Mouse (Mus musculus) kidney, embryonic 15.5 days (tissue): ENCODE data around the gene Slc37a3. TPM values are rescaled to one million over a fixed set of nuclear protein-coding genes. Genes with fewer than 3 reads are reported as not detected.
A peak's percentile ranks its signal among the peaks of the same experiment; 100 is the strongest.
"Not testable (repeated sequence)": the region's sequence is repeated elsewhere in the genome, so short reads cannot be mapped to it uniquely, and the experiment has no call there.

Source experiments
- ATAC-seq: fragments of 200-750 bp; cut with Nextera tagmentation; replicated peaks from 2 replicates; pipeline ENCODE4 v1.8.0; 2017; ENCODE audit warnings: moderate TSS enrichment; ENCODE audit not compliant: low FRiP score
- H3K27ac ChIP-seq: fragments of 300-500 bp; sonication (generic); 2 replicates; pipeline ENCODE4 v1.5.1; 2015; ENCODE audit warnings: mild to moderate bottlenecking, inconsistent platforms
- H3K27me3 ChIP-seq: fragments of 300-500 bp; sonication (generic); 2 replicates; pipeline ENCODE4 v1.6.1; 2015; ENCODE audit warnings: inconsistent platforms
- H3K36me3 ChIP-seq: fragments of 300-500 bp; sonication (generic); 2 replicates; pipeline ENCODE4 v1.6.1; 2015; ENCODE audit warnings: inconsistent platforms
- H3K4me1 ChIP-seq: fragments of 300-500 bp; sonication (generic); 2 replicates; pipeline ENCODE4 v1.6.1; 2015; ENCODE audit warnings: inconsistent platforms
- H3K4me2 ChIP-seq: fragments of 300-500 bp; sonication (generic); 2 replicates; pipeline ENCODE4 v1.6.1; 2015; ENCODE audit warnings: moderate library complexity, mild to moderate bottlenecking, inconsistent platforms
- H3K4me3 ChIP-seq: fragments of 300-500 bp; sonication (generic); replicated peaks from 2 replicates; pipeline ENCODE4 v1.5.1; 2015; ENCODE audit warnings: mild to moderate bottlenecking, inconsistent platforms
- H3K9ac ChIP-seq: fragments of 300-500 bp; sonication (generic); 2 replicates; pipeline ENCODE4 v1.6.1; 2015; ENCODE audit warnings: mild to moderate bottlenecking, inconsistent platforms
- H3K9me3 ChIP-seq: fragments of 300-500 bp; sonication (generic); replicated peaks from 2 replicates; pipeline ENCODE4 v1.6.1; 2016; ENCODE audit warnings: inconsistent platforms
- WGBS: fragments of 180-500 bp; shearing (Covaris S2); methylation state at CpG from one replicate; pipeline ENCODE4 v1.1.7; 2015; ENCODE audit warnings: mixed read lengths; 5-methylcytosine and 5-hydroxymethylcytosine counted together
- polyA plus RNA-seq: library from polyadenylated mRNA; unstranded; fragments of >200 nt; fragmentation: Nextera tagmentation; extraction: Ambion mirVana; gene quantifications from 2 replicates; pipeline ENCODE4 v1.2.1, GENCODE M21; 2015

The Slc37a3 gene
- 52.5 and 53.9 TPM in 2 replicates for polyA plus RNA-seq

DNA sequence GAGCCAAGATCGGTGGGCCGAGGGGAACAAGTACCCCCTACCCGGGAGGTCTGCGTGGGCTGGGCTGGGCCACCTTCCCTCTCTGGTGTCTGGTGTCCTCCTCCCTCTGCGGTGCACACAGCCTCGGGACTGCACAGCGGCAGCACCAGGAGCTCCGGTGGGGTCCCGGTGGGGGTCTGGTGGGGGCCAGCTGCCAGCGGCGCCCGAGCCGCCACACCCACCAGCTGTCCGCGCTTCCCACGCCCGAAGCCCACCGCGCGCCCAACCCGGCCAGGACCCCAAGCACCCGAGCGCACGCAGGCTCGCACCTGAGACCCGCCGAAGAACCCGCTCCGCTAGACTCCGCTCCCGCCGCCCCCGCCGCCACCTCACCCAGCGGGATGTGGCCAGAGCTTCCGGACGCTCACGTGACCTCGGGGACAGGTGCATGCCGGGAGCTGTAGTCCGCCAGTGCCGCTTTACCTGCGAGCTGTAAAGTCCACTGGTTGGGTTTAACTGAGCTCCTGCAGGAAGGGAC, at the start of gene Slc37a3:
Gene Slc37a3 (minus strand): TSS at position 365 of the 517 bp plus-strand sequence.
- Histone ChIP-seq H3K4me3 (peak within 1 kb of the TSS; percentile 71), H3K27me3 (peaks cover 4% of the 10 kb centered on the region; the same call in 1 of the 2 replicates), H3K4me2 (peak within 1 kb of the TSS; percentile 62), H3K9ac (peak within 1 kb of the TSS; percentile 74), H3K27ac (peak within 1 kb of the TSS; percentile 52; the same call in 1 of the 2 replicates), H3K36me3 (peaks cover 5% of the 10 kb centered on the region; the same call in 1 of the 2 replicates), H3K4me1 (peaks cover 41% of the 10 kb centered on the region), H3K9me3 (no peaks in the 10 kb centered on the region)
- WGBS: under 1% methylated on average over 42 of the region's 43 CpGs
- peak; percentile 82 for ATAC-seq

DNA sequence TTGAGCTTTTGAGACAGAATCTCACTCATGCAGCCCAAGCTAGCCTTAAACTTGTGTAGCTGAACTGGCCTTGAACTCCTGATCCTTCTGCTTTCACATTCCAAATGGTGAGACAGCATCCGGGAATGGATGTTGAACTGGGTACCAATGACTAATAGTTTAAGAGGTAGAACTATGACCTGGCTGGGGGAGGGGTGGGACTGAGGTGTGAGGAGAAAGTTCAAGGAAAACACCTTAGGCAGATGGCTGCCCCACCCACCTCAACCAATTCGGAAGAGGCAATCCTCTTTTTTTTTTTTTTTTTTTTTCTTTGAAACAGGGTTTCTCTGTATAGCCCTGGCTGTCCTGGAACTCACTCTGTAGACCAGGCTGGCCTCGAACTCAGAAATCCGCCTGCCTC, 49.2 kb upstream of the Slc37a3 start:
- Histone ChIP-seq H3K4me2 (no peak overlapping the region), H3K27ac (no peak overlapping the region), H3K4me1 (no peaks in the 10 kb centered on the region), H3K36me3 (no peaks in the 10 kb centered on the region), H3K9ac (no peak overlapping the region), H3K27me3 (peaks cover 10% of the 10 kb centered on the region), H3K4me3 (no peak overlapping the region), H3K9me3 (no peaks in the 10 kb centered on the region)
- WGBS: 79% methylated on average over 4 of the region's 4 CpGs
- no peak for ATAC-seq

DNA sequence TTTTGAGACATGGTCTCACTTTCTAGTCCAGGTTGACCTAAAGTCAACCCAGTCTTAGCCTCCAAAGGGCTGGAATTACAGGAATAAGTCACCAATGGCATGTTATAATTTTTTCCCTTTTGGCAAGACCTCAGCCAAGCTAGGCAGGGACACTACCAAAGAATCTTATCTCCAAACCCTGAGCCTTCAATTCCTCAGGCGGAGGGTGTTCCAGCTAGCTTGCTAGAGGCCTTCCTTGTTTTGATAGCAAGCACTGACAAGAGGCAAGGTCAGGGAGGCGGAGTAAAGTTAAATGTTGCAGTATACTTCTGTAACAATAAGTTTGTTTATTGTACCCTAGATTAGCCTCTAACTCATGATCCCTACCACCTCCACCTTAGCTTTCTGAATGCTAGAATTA, 47.7 kb upstream of the Slc37a3 start:
- no peak for ATAC-seq
- WGBS: 79% methylated on average over 2 of the region's 2 CpGs
- Histone ChIP-seq H3K27me3 (peaks cover 18% of the 10 kb centered on the region), H3K4me2 (no peak overlapping the region), H3K27ac (no peak overlapping the region), H3K36me3 (no peaks in the 10 kb centered on the region), H3K9me3 (no peaks in the 10 kb centered on the region), H3K4me1 (peaks cover 3% of the 10 kb centered on the region; the same call in 1 of the 2 replicates), H3K9ac (no peak overlapping the region), H3K4me3 (no peak overlapping the region)

DNA sequence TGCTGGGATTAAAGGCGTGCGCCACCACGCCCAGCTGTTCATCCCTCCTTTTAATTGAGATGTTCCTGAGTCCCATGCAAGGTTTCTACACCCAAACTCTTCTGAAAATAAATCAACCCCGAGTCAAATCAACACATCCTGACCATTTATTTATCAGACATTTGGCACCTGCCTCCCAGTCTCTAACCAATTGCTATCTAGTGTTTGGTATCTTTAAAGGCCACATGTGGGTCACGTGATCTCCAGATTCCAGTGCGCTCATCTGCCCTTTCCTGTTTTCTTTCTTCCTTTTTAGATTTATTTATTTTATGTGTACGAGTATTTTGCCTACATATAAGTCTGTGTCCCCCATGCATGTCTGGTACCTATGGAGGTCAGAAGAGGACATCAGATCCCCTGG, 46.2 kb upstream of the Slc37a3 start:
- Histone ChIP-seq H3K27ac (no peak overlapping the region), H3K4me3 (no peak overlapping the region), H3K36me3 (no peaks in the 10 kb centered on the region), H3K4me1 (peaks cover 9% of the 10 kb centered on the region), H3K4me2 (no peak overlapping the region), H3K9me3 (no peaks in the 10 kb centered on the region), H3K27me3 (peaks cover 18% of the 10 kb centered on the region), H3K9ac (no peak overlapping the region)
- WGBS: 91% methylated on average over 7 of the region's 7 CpGs
- no peak for ATAC-seq

DNA sequence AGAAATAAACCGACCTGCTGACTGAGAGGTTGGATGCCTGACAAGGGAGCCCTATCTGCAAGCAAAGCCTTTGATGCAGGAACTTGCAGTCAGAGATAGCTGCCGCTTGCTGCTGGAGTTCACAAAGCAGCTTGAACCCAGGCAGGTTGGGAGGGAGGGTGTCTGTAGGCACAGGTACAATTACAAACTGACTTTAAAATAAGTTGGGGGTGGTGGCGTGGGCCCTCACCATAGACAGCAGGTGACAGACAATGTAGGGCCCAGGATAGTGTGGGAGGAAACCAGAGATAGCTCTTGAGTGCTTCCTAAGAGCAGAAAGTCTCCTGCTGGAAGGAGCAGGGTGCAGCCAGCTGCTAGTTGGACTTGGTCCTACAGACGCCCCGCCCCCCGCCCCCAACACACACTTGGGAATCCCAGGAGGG, 45.7 kb upstream of the Slc37a3 start:
- WGBS: 60% methylated on average over 6 of the region's 6 CpGs
- ATAC-seq: no peak
- Histone ChIP-seq H3K27ac (no peak overlapping the region), H3K36me3 (no peaks in the 10 kb centered on the region), H3K9ac (no peak overlapping the region), H3K4me3 (no peak overlapping the region), H3K4me1 (peaks cover 9% of the 10 kb centered on the region), H3K27me3 (peaks cover 22% of the 10 kb centered on the region), H3K9me3 (no peaks in the 10 kb centered on the region), H3K4me2 (no peak overlapping the region)

DNA sequence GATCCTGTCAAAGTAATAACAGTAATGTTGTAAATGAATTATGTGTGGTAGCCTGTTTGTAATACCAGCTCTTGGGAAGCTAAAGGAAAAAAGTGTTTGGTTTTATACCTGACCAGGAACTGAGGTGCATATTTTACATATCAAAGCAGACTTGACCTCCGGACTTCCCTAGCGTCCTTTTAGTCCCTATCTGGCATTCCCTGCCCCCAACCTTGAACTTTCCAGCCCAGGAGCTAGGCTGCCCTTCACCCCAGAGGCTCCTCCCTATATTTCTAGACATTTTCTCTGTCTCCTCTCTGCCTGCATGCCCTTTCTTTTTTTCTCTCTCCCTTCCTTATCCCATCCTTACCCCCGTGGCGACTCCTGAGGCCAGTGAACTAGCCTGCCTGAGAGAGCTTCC, 43.4 kb upstream of the Slc37a3 start:
- peak overlapping the region; percentile 73 for H3K4me3 ChIP-seq

DNA sequence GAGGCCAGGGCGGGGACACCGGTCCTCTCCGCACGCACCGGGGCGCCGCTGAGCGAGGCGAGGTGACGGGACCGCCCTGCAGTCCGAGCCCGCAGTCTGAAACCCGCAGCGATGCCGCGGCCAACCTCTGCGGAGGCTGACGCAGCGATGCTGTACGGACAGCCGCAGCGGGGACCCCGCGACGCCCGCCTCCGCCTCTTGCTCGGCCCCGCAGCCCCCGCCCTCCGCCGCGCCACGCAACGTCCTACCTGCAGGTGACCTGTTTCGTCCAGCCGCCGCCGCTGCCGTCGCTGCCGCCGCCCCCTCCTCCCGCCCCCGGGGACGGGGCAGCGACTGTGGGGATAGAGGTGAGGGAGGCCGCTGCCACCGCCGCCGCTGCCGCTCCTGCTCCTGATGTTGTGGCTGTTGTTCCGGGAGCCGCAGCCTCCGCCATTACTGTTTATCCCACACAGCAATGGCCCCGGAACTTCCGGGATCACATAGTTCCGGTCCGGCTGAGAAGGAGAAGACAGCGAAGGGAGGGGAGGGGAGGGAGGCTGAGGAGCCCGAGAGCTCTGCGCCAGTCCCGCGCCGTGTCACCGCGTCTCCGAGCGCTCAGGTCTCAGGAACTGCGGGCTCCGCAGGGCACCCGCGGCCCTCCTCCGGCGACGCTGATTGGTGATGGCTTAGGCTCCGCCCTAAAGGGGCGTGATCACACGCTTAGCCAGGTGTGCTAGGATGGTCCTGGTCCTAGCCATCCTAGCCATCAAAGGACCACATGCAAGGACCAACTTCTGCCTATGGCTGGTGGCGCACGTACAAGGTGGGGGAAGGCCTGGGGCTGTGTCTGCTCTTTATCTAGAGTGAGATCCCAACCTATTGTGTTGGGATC, 42.6 kb upstream of the Slc37a3 start, which contains the start of gene Mkrn1:
Gene Mkrn1 (minus strand): TSS at position 612 of the 871 bp plus-strand sequence.
- H3K27ac ChIP-seq: peak within 1 kb of the TSS; percentile 88
- under 1% methylated on average over 77 of the region's 82 CpGs for WGBS
- H3K4me3 ChIP-seq: peak within 1 kb of the TSS; percentile 73
- peak within 1 kb of the TSS; percentile 71 for H3K9ac ChIP-seq
- no peaks in the 10 kb centered on the region for H3K36me3 ChIP-seq
- no peaks in the 10 kb centered on the region for H3K9me3 ChIP-seq
- H3K4me1 ChIP-seq: peaks cover 9% of the 10 kb centered on the region
- ATAC-seq: peak; percentile 95
- H3K4me2 ChIP-seq: peak within 1 kb of the TSS; percentile 74
- peaks cover 27% of the 10 kb centered on the region for H3K27me3 ChIP-seq

More for the DNA sequence above, 43.4 kb upstream of the Slc37a3 start:
- H3K9me3 ChIP-seq: no peaks in the 10 kb centered on the region
- WGBS: 32% methylated on average over 4 of the region's 4 CpGs
- H3K4me2 ChIP-seq: peak overlapping the region; percentile 74; the same call in 1 of the 2 replicates
- no peak for ATAC-seq
- no peak overlapping the region for H3K27ac ChIP-seq
- H3K4me1 ChIP-seq: peaks cover 9% of the 10 kb centered on the region
- no peaks in the 10 kb centered on the region for H3K36me3 ChIP-seq
- no peak overlapping the region for H3K9ac ChIP-seq
- H3K27me3 ChIP-seq: peaks cover 27% of the 10 kb centered on the region

DNA sequence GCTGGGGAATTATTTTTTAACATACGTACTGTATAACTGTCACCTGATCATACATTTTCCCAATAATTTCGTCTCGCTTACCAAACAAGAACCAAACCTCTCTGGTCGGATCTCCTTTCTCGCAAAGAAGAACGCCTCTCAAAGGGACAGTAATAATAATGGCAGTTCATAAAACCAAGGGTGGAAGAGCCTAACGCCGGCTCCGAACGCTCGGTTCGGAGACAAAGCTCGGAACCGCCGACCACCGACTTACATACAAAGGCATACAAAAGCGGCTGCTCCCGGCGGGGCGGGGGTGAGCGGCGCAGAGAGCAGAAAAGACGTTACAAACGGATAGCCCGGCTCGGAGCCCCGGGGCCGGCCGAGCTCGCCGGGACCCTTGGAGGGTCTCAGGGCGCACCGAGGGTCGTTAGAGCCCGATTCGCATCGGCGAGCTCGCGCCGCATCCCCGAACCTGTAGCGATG, 41.9 kb upstream of the Slc37a3 start:
- no peaks in the 10 kb centered on the region for H3K36me3 ChIP-seq
- H3K4me3 ChIP-seq: peak overlapping the region; percentile 73
- H3K4me2 ChIP-seq: peak overlapping the region; percentile 74
- peaks cover 27% of the 10 kb centered on the region for H3K27me3 ChIP-seq
- H3K4me1 ChIP-seq: peaks cover 9% of the 10 kb centered on the region
- WGBS: under 1% methylated on average over 43 of the region's 43 CpGs
- no peaks in the 10 kb centered on the region for H3K9me3 ChIP-seq
- ATAC-seq: no peak; the same call in 1 of the 2 replicates
- H3K9ac ChIP-seq: peak overlapping the region; percentile 71
- H3K27ac ChIP-seq: peak overlapping the region; percentile 88

DNA sequence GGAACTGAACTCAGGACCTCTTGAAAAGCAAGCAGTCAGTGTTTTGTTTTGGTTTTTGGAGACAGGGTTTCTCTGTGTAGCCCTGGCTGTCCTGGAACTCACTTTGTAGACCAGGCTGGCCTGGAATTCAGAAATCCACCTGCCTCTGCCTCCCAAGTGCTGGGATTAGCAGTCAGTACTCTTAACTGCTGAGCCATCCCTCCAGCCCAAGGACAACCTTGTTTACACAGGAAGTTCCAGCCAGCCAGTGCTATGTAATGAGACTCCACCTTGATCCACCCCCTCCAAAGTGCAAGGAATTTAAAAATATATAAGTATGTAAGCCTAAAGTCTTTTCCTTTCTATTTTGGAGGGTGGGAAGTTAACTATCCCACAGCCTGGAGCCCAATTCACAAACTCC, 39.2 kb upstream of the Slc37a3 start:
- not testable (repeated sequence) for H3K27ac ChIP-seq, H3K4me1 ChIP-seq, H3K36me3 ChIP-seq, H3K9ac ChIP-seq, H3K4me3 ChIP-seq, ATAC-seq, H3K9me3 ChIP-seq, H3K4me2 ChIP-seq
- H3K27me3 ChIP-seq: peaks cover 17% of the 10 kb centered on the region

DNA sequence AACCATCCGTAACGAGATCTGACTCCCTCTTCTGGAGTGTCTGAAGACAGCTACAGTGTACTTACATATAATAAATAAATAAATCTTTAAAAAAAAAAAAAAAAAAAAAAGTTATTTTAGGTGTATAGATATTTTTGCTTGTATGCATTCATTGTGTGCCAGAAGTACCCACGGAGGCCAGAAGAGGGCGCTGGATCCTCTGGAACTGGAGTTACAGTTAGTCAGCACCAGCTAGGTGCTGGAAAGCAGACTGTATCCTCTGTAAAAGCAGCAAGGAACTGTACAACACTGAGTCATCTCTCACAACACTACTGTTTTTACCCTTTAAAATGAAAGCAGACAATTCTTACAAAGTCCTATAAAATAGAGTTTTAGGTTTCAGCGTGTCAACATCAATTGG, 38.3 kb upstream of the Slc37a3 start:
- Histone ChIP-seq H3K27me3 (peaks cover 12% of the 10 kb centered on the region; the same call in 1 of the 2 replicates), H3K36me3 (no peaks in the 10 kb centered on the region), H3K9ac (no peak overlapping the region), H3K9me3 (no peaks in the 10 kb centered on the region), H3K4me2 (no peak overlapping the region), H3K4me1 (peaks cover 9% of the 10 kb centered on the region), H3K27ac (no peak overlapping the region), H3K4me3 (no peak overlapping the region)
- no peak for ATAC-seq
- WGBS: 62% methylated on average over 3 of the region's 5 CpGs

DNA sequence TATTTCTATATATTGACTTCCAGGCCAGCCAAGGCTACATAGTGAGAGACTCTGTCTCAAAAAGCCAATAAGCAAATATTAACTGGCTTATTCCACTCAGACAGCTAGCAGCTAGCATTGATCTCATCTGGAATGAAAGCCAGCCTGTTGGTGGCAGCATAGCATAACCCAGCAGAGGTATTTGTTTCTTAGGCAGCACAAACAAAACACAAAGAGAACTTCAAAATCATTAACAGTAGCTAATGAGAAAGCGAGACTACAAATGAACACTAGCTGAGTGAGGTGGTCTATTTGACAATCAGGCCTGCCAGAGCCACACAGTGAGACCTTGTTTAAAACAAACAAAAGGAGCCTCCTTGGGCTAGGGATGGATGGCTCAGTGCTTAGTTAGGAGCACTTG, 36.6 kb upstream of the Slc37a3 start:
- Histone ChIP-seq H3K27ac (no peak overlapping the region), H3K4me2 (no peak overlapping the region), H3K36me3 (peaks cover 2% of the 10 kb centered on the region; the same call in 1 of the 2 replicates), H3K4me3 (no peak overlapping the region), H3K4me1 (peaks cover 5% of the 10 kb centered on the region), H3K9me3 (no peaks in the 10 kb centered on the region), H3K9ac (no peak overlapping the region), H3K27me3 (peaks cover 9% of the 10 kb centered on the region; the same call in 1 of the 2 replicates)
- 89% methylated on average over 1 of the region's 1 CpGs for WGBS
- ATAC-seq: no peak

DNA sequence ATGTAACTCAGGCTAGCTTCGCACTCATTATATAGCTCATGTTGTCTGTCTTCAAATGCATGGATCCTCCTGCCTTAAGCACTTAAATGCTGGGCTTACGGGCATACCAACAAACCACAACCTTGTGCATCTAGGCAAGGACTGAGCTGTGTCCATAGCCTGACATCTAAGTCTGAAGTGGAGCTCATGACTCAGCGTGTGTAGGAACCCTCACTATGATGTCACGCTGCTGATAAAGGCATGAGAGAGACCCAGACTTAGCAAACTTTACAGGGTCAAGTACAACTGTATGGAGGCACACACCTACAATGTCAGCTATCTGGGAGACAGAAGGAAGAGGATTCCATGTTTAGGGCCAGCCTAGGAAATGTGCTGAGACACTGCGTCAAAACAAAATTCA, 29.0 kb upstream of the Slc37a3 start:
- H3K9ac ChIP-seq: no peak overlapping the region
- no peak overlapping the region for H3K27ac ChIP-seq
- no peaks in the 10 kb centered on the region for H3K4me1 ChIP-seq
- WGBS: 94% methylated on average over 5 of the region's 5 CpGs
- no peaks in the 10 kb centered on the region for H3K27me3 ChIP-seq
- H3K4me2 ChIP-seq: no peak overlapping the region
- no peak for ATAC-seq
- H3K4me3 ChIP-seq: no peak overlapping the region
- H3K9me3 ChIP-seq: no peaks in the 10 kb centered on the region
- H3K36me3 ChIP-seq: peaks cover 33% of the 10 kb centered on the region
